Mouse (Mus musculus) hindbrain, embryonic 14.5 days (tissue): Measurements from ENCODE around the gene Mafk. TPM values are rescaled to one million over a fixed set of nuclear protein-coding genes. Genes with fewer than 3 reads are reported as not detected.
"Not testable (repeated sequence)": the region's sequence is repeated elsewhere in the genome, so short reads cannot be mapped to it uniquely, and the experiment has no call there.

Source experiments
- ATAC-seq: fragments of 200-750 bp; cut with Nextera tagmentation; 2 replicates; pipeline ENCODE4 v1.8.0; 2017; ENCODE audit warnings: moderate number of reproducible peaks, mild to moderate bottlenecking, moderate TSS enrichment, moderate library complexity; ENCODE audit not compliant: low FRiP score
- DNase-seq: peaks from one replicate; pipeline ENCODE4 v3.0.0-alpha.2; 2015; ENCODE audit warnings: low spot score
- H3K27ac ChIP-seq: fragments of 300-500 bp; sonication (generic); 2 replicates; pipeline ENCODE4 v1.5.1; 2014; ENCODE audit warnings: mild to moderate bottlenecking, moderate library complexity
- H3K27me3 ChIP-seq: fragments of 300-500 bp; sonication (generic); 2 replicates; pipeline ENCODE4 v1.6.1; 2014; ENCODE audit warnings: mild to moderate bottlenecking, low read length, mixed read lengths; ENCODE audit not compliant: control insufficient read depth, insufficient read depth
- H3K36me3 ChIP-seq: fragments of 300-500 bp; sonication (generic); replicated peaks from 2 replicates; pipeline ENCODE4 v1.6.1; 2014; ENCODE audit not compliant: control insufficient read depth, insufficient read depth
- H3K4me1 ChIP-seq: fragments of 300-500 bp; sonication (generic); replicated peaks from 2 replicates; pipeline ENCODE4 v1.6.1; 2014; ENCODE audit warnings: antibody characterized with exemption, low read length, mixed read lengths; ENCODE audit not compliant: control insufficient read depth, insufficient read depth
- H3K4me2 ChIP-seq: fragments of 300-500 bp; sonication (generic); replicated peaks from 2 replicates; pipeline ENCODE4 v1.6.1; 2014; ENCODE audit warnings: mild to moderate bottlenecking, moderate library complexity
- H3K4me3 ChIP-seq: fragments of 300-500 bp; sonication (generic); replicated peaks from 2 replicates; pipeline ENCODE4 v1.5.1; 2014; ENCODE audit warnings: mild to moderate bottlenecking, low read length
- H3K9ac ChIP-seq: fragments of 300-500 bp; sonication (generic); 2 replicates; pipeline ENCODE4 v1.6.1; 2014
- H3K9me3 ChIP-seq: fragments of 300-500 bp; sonication (generic); 2 replicates; pipeline ENCODE4 v1.6.1; 2016; ENCODE audit warnings: low read length; ENCODE audit not compliant: control insufficient read depth
- WGBS: fragments of 180-500 bp; shearing (Covaris S2); extraction: QIAGEN DNeasy Blood & Tissue Kit; methylation state at CpG from one replicate; pipeline ENCODE4 v1.1.7; 2014; 5-methylcytosine and 5-hydroxymethylcytosine counted together
- polyA plus RNA-seq: library from polyadenylated mRNA; unstranded; fragments of >200 nt; fragmentation: Nextera tagmentation; extraction: Ambion mirVana; gene quantifications from 2 replicates; pipeline ENCODE4 v1.2.1, GENCODE M21; 2014

The Mafk gene
- polyA plus RNA-seq, result 7.1 and 7.8 TPM in 2 replicates

GRCm38 (mm10) chr5:139791227-139792158 is at the start of gene Mafk:
Gene Mafk, plus strand, starts transcription at chr5:139791513.
- WGBS, result under 1% methylated on average over 92 of the region's 92 CpGs

DNA sequence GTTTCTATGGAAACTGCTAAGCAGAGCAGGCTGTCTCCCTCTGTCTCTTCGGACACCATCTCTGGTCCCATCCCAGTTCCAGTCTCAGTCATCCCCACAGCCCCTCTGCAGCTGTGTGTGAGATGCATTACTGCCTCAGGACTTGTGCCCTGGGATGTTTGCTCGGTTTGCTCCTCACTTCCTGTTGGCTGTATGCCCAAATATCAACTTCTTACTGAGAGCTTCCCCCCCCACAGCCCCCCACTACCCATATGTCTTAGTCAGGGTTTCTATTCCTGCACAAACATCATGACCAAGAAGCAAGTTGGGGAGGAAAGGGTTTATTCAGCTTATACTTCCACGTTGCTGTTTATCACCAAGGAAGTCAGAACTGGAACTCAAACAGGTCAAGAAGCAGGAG is 48.7 kb upstream of the Mafk start:
- H3K36me3 ChIP-seq, DNase-seq, H3K4me2 ChIP-seq, H3K27me3 ChIP-seq, ATAC-seq, H3K4me1 ChIP-seq, H3K27ac ChIP-seq, H3K9ac ChIP-seq, H3K4me3 ChIP-seq, H3K9me3 ChIP-seq: not testable (repeated sequence)
- 55% methylated on average over 3 of the region's 3 CpGs for WGBS

More at GRCm38 (mm10) chr5:139791227-139792158, at the start of gene Mafk:
- Histone ChIP-seq H3K4me2 (peak within 1 kb of the TSS; percentile 99), H3K27me3 (no peaks in the 10 kb centered on the region; the same call in 1 of the 2 replicates), H3K4me1 (peaks cover 13% of the 10 kb centered on the region), H3K36me3 (no peaks in the 10 kb centered on the region), H3K9ac (peak within 1 kb of the TSS; percentile 70), H3K4me3 (peak within 1 kb of the TSS; percentile 82), H3K9me3 (no peaks in the 10 kb centered on the region), H3K27ac (peak within 1 kb of the TSS; percentile 45; the same call in 1 of the 2 replicates)
- ATAC-seq (peak; percentile 85), DNase-seq (peak; percentile 87)

GRCm38 (mm10) chr5:139745771-139746170 is 45.5 kb upstream of the Mafk start:
- 7% methylated on average over 3 of the region's 3 CpGs for WGBS
- ATAC-seq, result no peak

DNA sequence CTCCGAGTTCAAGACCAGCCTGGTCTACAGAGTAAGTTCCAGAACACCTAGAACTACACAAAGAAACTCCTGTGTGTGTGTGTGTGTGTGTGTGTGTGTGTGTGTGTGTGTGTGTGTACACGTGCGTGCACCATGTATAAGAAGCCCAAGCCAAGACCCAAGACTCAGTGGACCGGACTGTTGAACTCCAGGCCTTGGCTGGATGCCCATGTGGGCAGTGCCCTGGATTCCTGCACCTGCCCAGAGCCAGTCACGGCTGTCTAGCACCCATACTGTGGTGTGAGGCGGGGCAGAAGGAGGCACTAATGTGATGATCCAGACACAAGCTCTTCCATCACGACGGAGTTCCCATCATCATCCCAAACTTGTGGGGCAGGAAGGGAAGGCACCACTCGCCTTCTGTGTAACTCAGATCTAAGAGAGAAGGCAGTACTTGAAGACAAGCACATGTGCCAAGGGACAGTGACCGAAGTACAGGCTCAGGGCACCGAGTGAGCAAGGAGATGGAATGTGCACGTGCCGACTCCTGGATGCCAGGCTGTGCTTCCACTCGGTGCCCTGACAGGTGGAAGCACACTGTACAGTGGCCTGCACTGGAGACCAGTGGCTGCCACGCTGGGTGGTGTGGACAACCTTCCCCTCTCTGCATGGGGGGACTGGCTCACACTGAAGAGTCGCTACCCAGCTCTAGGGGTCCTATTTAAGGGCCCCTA is 41.7 kb upstream of the Mafk start:
- H3K27ac ChIP-seq, result no peak overlapping the region
- no peak overlapping the region for H3K4me2 ChIP-seq
- no peak for ATAC-seq
- DNase-seq, result no peak
- H3K9ac ChIP-seq, result no peak overlapping the region
- WGBS, result 88% methylated on average over 16 of the region's 16 CpGs
- H3K36me3 ChIP-seq, result peaks cover 36% of the 10 kb centered on the region
- H3K27me3 ChIP-seq, result peaks cover 4% of the 10 kb centered on the region; the same call in 1 of the 2 replicates
- H3K4me3 ChIP-seq, result no peak overlapping the region
- no peaks in the 10 kb centered on the region for H3K9me3 ChIP-seq
- H3K4me1 ChIP-seq, result no peaks in the 10 kb centered on the region

More at GRCm38 (mm10) chr5:139745771-139746170, 45.5 kb upstream of the Mafk start:
- no peaks in the 10 kb centered on the region for H3K9me3 ChIP-seq
- H3K36me3 ChIP-seq, result peaks cover 7% of the 10 kb centered on the region
- no peaks in the 10 kb centered on the region for H3K4me1 ChIP-seq
- DNase-seq, result peak; percentile 66
- no peak overlapping the region for H3K4me3 ChIP-seq
- H3K4me2 ChIP-seq, result no peak overlapping the region
- H3K27ac ChIP-seq, result no peak overlapping the region
- no peak overlapping the region for H3K9ac ChIP-seq
- peaks cover 4% of the 10 kb centered on the region; the same call in 1 of the 2 replicates for H3K27me3 ChIP-seq

GRCm38 (mm10) chr5:139750535-139750934 is 40.8 kb upstream of the Mafk start:
- no peaks in the 10 kb centered on the region for H3K9me3 ChIP-seq
- no peak overlapping the region for H3K9ac ChIP-seq
- no peak overlapping the region for H3K27ac ChIP-seq
- peak; percentile 83 for DNase-seq
- H3K36me3 ChIP-seq, result peaks cover 44% of the 10 kb centered on the region
- peak; percentile 10; the same call in 1 of the 2 replicates for ATAC-seq
- no peak overlapping the region for H3K4me3 ChIP-seq
- no peaks in the 10 kb centered on the region for H3K4me1 ChIP-seq
- H3K27me3 ChIP-seq, result peaks cover 4% of the 10 kb centered on the region; the same call in 1 of the 2 replicates
- H3K4me2 ChIP-seq, result no peak overlapping the region

DNA sequence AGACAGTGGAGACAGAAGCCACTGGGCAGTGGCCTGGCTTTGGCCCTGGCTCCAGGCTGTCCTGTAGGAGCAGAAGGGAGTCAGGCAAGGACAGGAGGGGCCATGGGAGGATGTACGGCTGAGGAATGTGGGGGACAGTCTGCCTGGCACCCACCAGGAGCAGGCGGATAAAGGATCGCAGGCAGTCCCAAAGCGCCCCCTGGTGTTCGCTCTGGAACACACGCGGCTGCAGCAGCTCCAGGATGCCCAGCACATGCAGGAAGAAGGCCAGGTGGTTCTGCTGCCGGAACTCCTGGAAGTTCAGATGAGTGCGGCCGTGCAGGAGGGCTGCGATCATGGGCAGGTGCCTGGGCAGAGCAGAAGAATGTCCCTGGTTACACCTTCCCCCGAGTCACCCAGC is 36.6 kb upstream of the Mafk start:
- 40% methylated on average over 12 of the region's 12 CpGs for WGBS
- H3K9me3 ChIP-seq, result no peaks in the 10 kb centered on the region
- peaks cover 86% of the 10 kb centered on the region for H3K36me3 ChIP-seq
- H3K27ac ChIP-seq, result no peak overlapping the region
- DNase-seq, result peak; percentile 74
- no peak overlapping the region for H3K9ac ChIP-seq
- H3K27me3 ChIP-seq, result no peaks in the 10 kb centered on the region
- no peak for ATAC-seq
- no peak overlapping the region for H3K4me3 ChIP-seq
- no peaks in the 10 kb centered on the region for H3K4me1 ChIP-seq
- H3K4me2 ChIP-seq, result no peak overlapping the region

- ATAC-seq (no peak), DNase-seq (no peak)
- no peak overlapping the region for H3K4me2 ChIP-seq
- H3K4me3 ChIP-seq, result no peak overlapping the region
- WGBS, result 95% methylated on average over 12 of the region's 12 CpGs
- no peak overlapping the region for H3K9ac ChIP-seq
- no peak overlapping the region for H3K27ac ChIP-seq
- no peaks in the 10 kb centered on the region for H3K4me1 ChIP-seq
- no peaks in the 10 kb centered on the region for H3K9me3 ChIP-seq
- no peaks in the 10 kb centered on the region for H3K27me3 ChIP-seq
- peaks cover 89% of the 10 kb centered on the region for H3K36me3 ChIP-seq
Measured at GRCm38 (mm10) chr5:139756135-139756534, 35.2 kb upstream of the Mafk start.

DNA sequence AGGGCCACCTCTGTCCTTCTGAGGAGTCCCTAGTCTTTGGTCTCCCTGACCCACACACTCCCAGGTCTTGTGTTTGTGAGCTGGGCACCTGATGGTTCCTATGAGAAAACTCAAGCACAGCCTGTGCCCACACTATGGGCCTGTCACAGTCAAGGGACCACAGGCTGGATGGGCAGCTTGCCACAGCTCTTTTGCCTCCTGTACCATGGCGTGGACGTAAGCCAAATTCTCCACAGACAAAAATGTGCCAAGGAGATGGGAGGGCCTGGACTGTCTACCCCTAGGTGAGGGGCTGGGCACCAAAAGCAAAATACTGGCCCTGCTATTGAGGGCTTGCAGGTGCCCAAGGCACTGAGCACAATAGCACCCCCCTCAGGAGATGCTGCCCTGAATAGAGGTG is 34.7 kb upstream of the Mafk start:
- Histone ChIP-seq H3K4me1 (no peaks in the 10 kb centered on the region), H3K27ac (no peak overlapping the region), H3K9me3 (no peaks in the 10 kb centered on the region), H3K9ac (no peak overlapping the region), H3K36me3 (peaks cover 90% of the 10 kb centered on the region), H3K4me2 (no peak overlapping the region), H3K4me3 (no peak overlapping the region), H3K27me3 (no peaks in the 10 kb centered on the region)
- no peak for ATAC-seq
- DNase-seq, result no peak
- 93% methylated on average over 2 of the region's 2 CpGs for WGBS

DNA sequence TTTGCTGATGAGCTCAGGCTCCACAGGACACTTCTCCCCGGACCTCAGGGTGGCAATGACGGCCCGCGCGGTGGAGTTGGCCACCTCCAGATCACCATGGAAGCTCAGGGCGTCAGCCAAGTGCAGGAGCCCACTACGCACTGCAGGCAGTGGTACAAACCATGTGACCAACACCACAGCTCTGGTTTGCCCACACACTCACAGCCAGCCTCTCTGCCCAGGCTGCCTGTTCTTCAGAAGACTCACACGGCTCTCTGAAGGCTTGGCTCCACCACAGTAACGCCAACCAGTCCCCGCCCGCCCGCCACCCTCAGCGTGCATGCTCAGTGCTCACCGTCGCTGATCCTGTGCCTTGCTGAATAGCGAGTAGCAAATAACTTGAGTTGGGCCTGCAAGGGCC is 33.2 kb upstream of the Mafk start:
- no peak for ATAC-seq

More for the DNA sequence above, 33.2 kb upstream of the Mafk start:
- 90% methylated on average over 16 of the region's 16 CpGs for WGBS
- H3K4me2 ChIP-seq, result no peak overlapping the region
- H3K4me1 ChIP-seq, result no peaks in the 10 kb centered on the region
- no peak overlapping the region for H3K9ac ChIP-seq
- H3K4me3 ChIP-seq, result no peak overlapping the region
- H3K27ac ChIP-seq, result no peak overlapping the region
- no peak for DNase-seq
- peaks cover 93% of the 10 kb centered on the region for H3K36me3 ChIP-seq
- no peaks in the 10 kb centered on the region for H3K27me3 ChIP-seq
- H3K9me3 ChIP-seq, result no peaks in the 10 kb centered on the region
